Mouse (Mus musculus) kidney, adult 2 months (tissue): Measurements from ENCODE around the gene Pacrg.

Experiments
- CTCF ChIP-seq: fragments of 200-500 bp; conservative IDR thresholded peaks from 2 replicates; pipeline ENCODE4 v1.5.1; 2011; ENCODE audit warnings: low read depth, mild to moderate bottlenecking, control low read depth, low read length, moderate library complexity, mixed read lengths; ENCODE audit not compliant: insufficient read depth, insufficient read length
- POLR2A ChIP-seq: fragments of 200-500 bp; IDR thresholded peaks from one replicate; pipeline ENCODE4 v1.6.1; 2011; ENCODE audit warnings: low read depth, low read length, control low read depth

DNA sequence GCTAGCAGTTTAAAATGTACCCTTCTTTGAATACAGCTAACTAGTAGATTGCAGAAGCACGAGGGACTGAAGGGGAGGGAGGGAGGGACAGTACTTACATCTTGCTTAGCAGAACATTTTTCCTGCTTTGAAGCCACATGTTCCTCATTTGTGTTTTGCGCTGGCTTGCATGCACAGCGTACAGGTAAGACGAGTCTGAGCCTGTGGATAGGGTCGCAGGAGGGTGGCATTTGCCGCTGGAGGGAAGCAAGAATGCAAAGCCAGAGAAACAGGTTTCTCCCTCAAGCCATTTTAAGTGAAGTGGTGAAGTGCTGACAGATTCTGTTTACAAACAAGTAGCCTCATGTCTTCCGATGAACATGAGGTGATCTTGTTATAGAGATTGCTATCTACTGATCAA lies 306.6 kb downstream of the Pacrg start:
- no peak for TF ChIP-seq POLR2A
- no peak for TF ChIP-seq CTCF
